Mouse (Mus musculus) frontal cortex, adult 2 months (tissue): ENCODE measurements around the gene Rce1. TPM values are rescaled to one million over a fixed set of nuclear protein-coding genes. Genes with fewer than 3 reads are reported as not detected.
"Not testable (repeated sequence)": the region's sequence is repeated elsewhere in the genome, so short reads cannot be mapped to it uniquely, and the experiment has no call there.

Source experiments
- DNase-seq, 2 experiments: peaks; one replicate each; pipeline ENCODE4 v3.0.0; 2022; ENCODE audit warnings: low spot score in 1 of 2; ENCODE audit errors: extremely low spot score in 1 of 2
- polyA plus RNA-seq: library from polyadenylated mRNA; depleted of rRNA; stranded (reverse); fragments of >200 nt; gene quantifications from 2 replicates; pipeline ENCODE4 v1.2.3, GENCODE M21; 2012

The Rce1 gene
- polyA plus RNA-seq, 1 experiment = 49.4 TPM

GRCm38 (mm10) chr19:4614305-4615150 is 10.9 kb downstream of the Rce1 start:
- no peak for DNase-seq

GRCm38 (mm10) chr19:4613464-4614304 is 11.8 kb downstream of the Rce1 start:
- DNase-seq = no peak

GRCm38 (mm10) chr19:4612181-4612961 is 13.1 kb downstream of the Rce1 start:
- no peak for DNase-seq

GRCm38 (mm10) chr19:4610109-4610508 is 15.3 kb downstream of the Rce1 start:
- no peak for DNase-seq

GRCm38 (mm10) chr19:4608511-4608910 is 16.9 kb downstream of the Rce1 start:
- DNase-seq = no peak

- DNase-seq = no peak
These were observed 18.0 kb downstream of the Rce1 start for GRCm38 (mm10) chr19:4607406-4607805.

GRCm38 (mm10) chr19:4605654-4606053 is 19.8 kb downstream of the Rce1 start:
- no peak for DNase-seq

GRCm38 (mm10) chr19:4603801-4604723 is 21.4 kb downstream of the Rce1 start:
- no peak for DNase-seq

GRCm38 (mm10) chr19:4602459-4602858 is 23.0 kb downstream of the Rce1 start:
- DNase-seq = no peak

GRCm38 (mm10) chr19:4596071-4596470 is 29.4 kb downstream of the Rce1 start:
- no peak for DNase-seq

- DNase-seq = no peak
These were observed 31.5 kb downstream of the Rce1 start for GRCm38 (mm10) chr19:4593792-4594522.

- DNase-seq = no peak
These were observed 35.4 kb downstream of the Rce1 start for GRCm38 (mm10) chr19:4590025-4590424.

GRCm38 (mm10) chr19:4589081-4589480 is 36.4 kb downstream of the Rce1 start:
- DNase-seq = no peak

GRCm38 (mm10) chr19:4588430-4588829 is 37.0 kb downstream of the Rce1 start:
- DNase-seq = no peak

- DNase-seq = peak in 1 of 2 experiments; percentile 59
These were observed 38.0 kb downstream of the Rce1 start for GRCm38 (mm10) chr19:4587426-4587825.

- not testable (repeated sequence) for DNase-seq
These were observed 38.7 kb downstream of the Rce1 start for GRCm38 (mm10) chr19:4586783-4587182.

GRCm38 (mm10) chr19:4583856-4584255 is 41.6 kb downstream of the Rce1 start:
- peak in 1 of 2 experiments; percentile 30 for DNase-seq

- no peak for DNase-seq
These were observed 46.1 kb downstream of the Rce1 start for GRCm38 (mm10) chr19:4579296-4579695.

GRCm38 (mm10) chr19:4578799-4579198 is 46.6 kb downstream of the Rce1 start:
- DNase-seq = no peak
